Mouse (Mus musculus) cortical plate, adult 2 months (tissue): ENCODE data around the gene Wipf1. TPM values are rescaled to one million over a fixed set of nuclear protein-coding genes. Genes with fewer than 3 reads are reported as not detected.

Source experiments
- H3K27ac ChIP-seq: fragments of 200-500 bp; 2 replicates; pipeline ENCODE4 v1.5.1; 2012; ENCODE audit warnings: low read length, control low read depth, inconsistent platforms; ENCODE audit not compliant: insufficient read depth
- H3K4me1 ChIP-seq: fragments of 200-500 bp; 2 replicates; pipeline ENCODE4 v1.6.1; 2011; ENCODE audit warnings: low read length; ENCODE audit not compliant: control insufficient read depth, insufficient read depth
- H3K4me3 ChIP-seq: fragments of 200-500 bp; 2 replicates; pipeline ENCODE4 v1.5.1; 2011; ENCODE audit warnings: mild to moderate bottlenecking, low read length, control low read depth; ENCODE audit not compliant: insufficient read depth
- CTCF ChIP-seq: fragments of 200-500 bp; IDR thresholded peaks from 2 replicates; pipeline ENCODE4 v1.5.1; 2011; ENCODE audit warnings: mild to moderate bottlenecking, control low read depth, low read length; ENCODE audit not compliant: insufficient read depth; ENCODE audit errors: extremely low read depth
- POLR2A ChIP-seq: fragments of 200-500 bp; IDR thresholded peaks from 2 replicates; pipeline ENCODE4 v1.6.1; 2011; ENCODE audit warnings: mild to moderate bottlenecking, low read length, control low read depth; ENCODE audit not compliant: insufficient read depth; ENCODE audit errors: extremely low read depth
- polyA plus RNA-seq: library from polyadenylated mRNA; depleted of rRNA; stranded (reverse); fragments of >200 nt; gene quantifications from 2 replicates; pipeline ENCODE4 v1.2.3, GENCODE M21; 2012

The Wipf1 gene
- polyA plus RNA-seq, 1 experiment, result 7.4 TPM

DNA sequence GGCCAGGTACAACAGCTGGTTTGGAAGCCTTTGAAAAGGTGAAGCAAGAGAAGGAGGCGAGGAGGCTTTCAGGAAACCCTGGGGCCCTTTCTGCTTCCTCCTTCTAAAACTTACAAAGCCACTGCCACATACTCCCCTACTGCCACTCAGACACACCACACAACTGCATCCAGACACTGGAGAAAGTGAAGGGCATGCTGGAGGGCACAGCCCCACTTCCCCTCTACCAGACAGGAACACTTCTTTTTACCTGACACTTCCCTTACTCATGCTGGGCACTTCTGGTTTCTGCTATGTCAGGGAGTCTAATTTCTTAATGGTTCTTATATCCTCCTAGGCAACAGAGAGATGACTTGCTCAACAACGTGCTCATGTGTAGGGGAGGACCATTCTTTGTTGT lies 19.0 kb upstream of the Wipf1 start:
- H3K4me1 ChIP-seq, result no peaks in the 10 kb centered on the region
- TF ChIP-seq CTCF (no peak), POLR2A (no peak)
- H3K4me3 ChIP-seq, result no peak overlapping the region

DNA sequence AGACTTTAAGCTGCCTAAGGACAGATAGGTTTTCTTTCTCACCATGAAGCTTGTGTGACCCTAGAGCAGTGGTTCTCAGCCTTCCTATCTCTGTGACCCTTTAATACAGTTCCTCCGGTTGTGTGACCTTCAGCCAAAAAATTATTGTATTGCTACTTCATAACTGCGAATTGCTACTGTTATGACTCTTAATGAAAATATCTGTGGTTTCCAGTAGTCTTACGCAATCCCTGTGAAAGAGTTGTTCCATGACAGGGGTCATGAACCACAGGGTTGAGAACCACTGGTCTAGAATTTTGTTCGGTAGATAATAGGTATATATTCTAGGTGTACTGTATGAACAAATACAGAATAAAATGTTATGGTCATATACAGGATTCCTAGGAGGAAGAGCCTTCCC lies 17.7 kb upstream of the Wipf1 start:
- H3K27ac ChIP-seq, result no peak overlapping the region
- no peak overlapping the region for H3K4me3 ChIP-seq
- H3K4me1 ChIP-seq, result no peaks in the 10 kb centered on the region
- TF ChIP-seq POLR2A (no peak), CTCF (no peak)

More for the DNA sequence above, 19.0 kb upstream of the Wipf1 start:
- no peak overlapping the region for H3K27ac ChIP-seq

DNA sequence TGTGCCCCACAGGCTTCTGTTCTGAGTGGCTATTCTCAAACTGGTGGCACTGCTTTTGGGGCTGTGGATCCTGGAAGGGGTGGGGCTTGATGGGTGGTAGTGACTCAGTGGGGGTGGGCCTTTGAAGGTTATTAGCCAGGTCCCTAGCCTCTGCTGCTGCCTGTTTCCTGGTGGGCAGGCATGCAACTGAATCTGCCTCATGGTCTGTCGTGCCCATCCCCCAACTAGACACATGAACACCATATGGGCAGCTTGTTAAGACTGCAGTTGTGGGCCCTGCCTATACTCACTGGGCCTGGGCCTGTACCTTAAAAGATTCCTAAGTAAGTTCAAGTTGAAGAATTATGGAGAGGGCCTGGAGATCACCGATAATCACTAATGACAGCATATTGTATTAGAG lies 16.0 kb upstream of the Wipf1 start:
- Histone ChIP-seq H3K27ac (no peak overlapping the region), H3K4me1 (no peaks in the 10 kb centered on the region), H3K4me3 (no peak overlapping the region)
- TF ChIP-seq POLR2A (no peak), CTCF (no peak)

DNA sequence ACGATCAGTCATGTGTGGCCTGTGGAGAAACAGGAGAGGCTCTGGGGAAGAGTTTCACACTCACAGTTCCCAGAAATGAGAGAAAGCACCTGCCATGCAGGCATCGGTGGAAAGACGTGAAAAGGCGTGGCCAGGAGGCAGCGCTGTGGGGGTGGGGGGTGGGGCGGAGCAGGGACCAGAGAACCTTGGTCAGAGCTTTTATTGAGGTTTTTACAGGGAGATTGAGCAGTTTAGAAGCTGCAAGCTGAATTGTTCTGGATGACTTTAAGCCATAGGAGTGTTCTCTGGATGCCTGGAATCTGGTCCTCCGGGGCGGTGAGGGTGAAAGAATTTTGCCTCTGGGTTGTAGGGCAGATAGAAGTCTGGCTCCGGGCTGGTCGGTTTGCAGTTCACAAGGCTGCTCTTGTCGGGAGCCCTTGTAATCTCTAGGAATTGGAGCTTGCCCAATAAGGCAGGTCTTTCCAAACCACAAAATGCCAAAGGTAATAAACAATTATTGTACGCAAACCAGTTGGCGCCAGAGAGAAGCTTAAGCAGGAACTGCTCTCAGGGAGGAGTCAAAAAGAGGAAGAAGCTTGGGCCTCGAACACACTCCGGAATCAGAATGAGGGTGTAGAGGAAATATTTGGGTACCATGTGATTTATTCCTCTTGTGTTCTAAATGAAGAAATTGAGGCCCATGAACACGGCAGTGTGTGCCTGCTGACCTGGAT lies 11.1 kb upstream of the Wipf1 start:
- no peak overlapping the region for H3K27ac ChIP-seq
- H3K4me1 ChIP-seq, result no peaks in the 10 kb centered on the region
- TF ChIP-seq CTCF (no peak), POLR2A (no peak)
- no peak overlapping the region for H3K4me3 ChIP-seq

DNA sequence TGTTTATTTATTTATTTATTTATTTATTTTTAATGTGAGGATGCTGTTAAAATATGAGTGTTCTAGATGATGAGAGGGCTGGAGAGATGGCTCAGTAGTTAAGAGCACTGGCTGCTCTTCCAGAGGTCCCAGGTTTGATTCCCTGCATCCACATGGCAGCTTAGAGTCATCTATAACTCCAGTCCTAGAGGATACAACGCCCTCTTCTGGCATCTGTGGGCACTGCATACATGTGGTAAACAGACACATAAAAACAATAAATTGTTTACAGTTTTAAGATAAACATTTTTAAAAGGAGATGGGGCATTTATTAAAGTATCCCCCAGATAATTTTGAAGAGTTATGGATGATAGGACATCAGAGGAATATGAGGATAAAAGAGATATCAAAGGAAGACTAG lies 10.2 kb upstream of the Wipf1 start:
- H3K4me3 ChIP-seq, result no peak overlapping the region
- no peaks in the 10 kb centered on the region for H3K4me1 ChIP-seq
- no peak overlapping the region for H3K27ac ChIP-seq
- TF ChIP-seq POLR2A (no peak), CTCF (no peak)

DNA sequence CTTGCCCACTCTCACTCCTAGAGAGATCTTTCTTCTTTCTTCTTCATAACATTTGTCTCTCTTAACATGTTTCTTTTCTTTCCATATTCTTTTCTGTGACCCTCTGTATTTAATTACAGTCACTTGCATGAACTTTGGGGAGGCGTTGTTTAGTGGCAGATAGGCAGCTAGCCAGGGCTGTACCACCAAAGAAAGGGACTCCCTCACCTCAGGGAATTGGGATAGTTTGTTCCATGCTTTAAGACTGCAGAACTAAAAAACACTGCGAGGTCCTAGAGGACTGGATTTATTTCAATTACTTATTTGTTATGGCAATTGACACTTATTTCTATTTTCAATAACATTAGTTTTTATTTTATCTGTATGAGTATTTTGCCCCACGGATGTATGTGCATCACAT lies 9.6 kb upstream of the Wipf1 start:
- H3K4me1 ChIP-seq, result no peaks in the 10 kb centered on the region

DNA sequence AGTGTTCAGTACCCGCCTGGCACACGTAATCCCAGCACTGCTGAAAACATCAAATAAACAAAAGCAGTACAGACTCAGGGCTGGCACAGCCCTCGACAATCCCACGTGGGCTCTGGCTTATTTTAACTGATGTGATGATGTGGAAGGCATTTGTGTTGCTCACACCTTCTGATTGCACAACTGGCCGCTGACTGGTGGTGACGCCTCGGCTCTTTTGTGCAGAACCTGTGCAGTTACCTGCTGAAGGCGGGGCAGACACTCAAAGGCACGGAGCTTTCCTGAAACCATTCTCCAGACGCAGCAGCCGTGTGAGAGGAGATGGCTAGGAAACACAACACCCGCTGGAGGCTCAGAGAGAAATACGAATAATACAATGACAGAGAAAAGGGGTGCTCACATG lies 9.1 kb upstream of the Wipf1 start:
- no peak for TF ChIP-seq POLR2A
- no peak for TF ChIP-seq CTCF
- H3K4me3 ChIP-seq, result no peak overlapping the region
- H3K4me1 ChIP-seq, result no peaks in the 10 kb centered on the region
- no peak overlapping the region for H3K27ac ChIP-seq

More for the DNA sequence above, 9.6 kb upstream of the Wipf1 start:
- no peak overlapping the region for H3K27ac ChIP-seq
- TF ChIP-seq CTCF (no peak), POLR2A (no peak)
- no peak overlapping the region for H3K4me3 ChIP-seq

DNA sequence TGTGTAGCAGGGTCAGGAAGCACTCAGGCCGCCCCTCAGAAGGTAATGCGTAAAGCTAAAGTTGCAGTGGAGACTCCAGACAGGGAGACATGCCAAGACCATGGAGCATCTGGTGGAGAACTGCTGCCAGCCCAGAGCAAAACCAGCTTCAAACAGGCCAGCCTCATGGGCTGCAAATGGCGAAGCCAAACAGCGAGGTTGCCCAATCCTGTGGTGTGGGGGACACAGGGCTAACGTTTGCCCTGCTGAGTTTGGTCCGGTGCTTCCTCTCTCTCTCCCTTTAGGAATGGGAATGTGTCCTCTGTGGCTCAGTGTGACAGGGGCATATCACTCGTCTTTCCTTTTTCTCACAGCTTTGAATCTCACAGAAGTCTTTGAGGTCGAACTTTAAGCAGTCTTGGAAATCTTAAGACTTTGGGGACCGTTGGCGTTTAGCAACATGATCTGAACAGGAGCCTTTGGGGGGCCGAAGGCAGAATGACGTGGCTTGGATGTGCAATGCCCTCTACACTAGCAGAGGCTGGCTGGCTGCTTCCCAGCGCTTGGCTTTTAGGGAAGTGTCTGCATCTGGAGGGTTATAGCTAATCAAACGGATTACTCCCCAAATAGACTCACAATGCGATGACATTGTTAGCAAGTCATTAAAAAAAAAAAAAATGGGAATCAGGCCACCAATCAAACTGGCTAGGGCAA lies 6.7 kb upstream of the Wipf1 start:
- TF ChIP-seq CTCF (no peak), POLR2A (no peak)
- no peak overlapping the region for H3K4me3 ChIP-seq
- H3K27ac ChIP-seq, result no peak overlapping the region
- no peaks in the 10 kb centered on the region for H3K4me1 ChIP-seq

DNA sequence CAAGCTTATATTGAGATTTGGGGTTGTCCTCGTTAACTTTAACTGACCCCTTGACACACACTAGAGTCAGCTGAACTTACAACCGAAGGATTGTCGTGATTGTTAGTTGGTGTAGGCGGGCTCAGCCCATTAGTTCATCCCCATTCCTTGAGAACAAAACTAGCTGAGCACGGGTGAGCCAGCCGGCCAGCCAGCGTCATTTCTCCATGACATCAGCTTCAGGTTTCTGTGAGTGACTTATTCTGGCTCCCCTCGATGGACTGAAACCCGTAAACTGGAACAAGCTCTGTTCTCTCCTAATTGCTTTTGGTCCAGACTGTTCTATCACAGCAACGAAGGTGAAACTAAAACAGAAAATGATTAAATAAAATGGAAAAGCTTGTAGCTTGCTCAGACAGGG lies 5.2 kb upstream of the Wipf1 start:
- Histone ChIP-seq H3K4me1 (no peaks in the 10 kb centered on the region), H3K4me3 (no peak overlapping the region), H3K27ac (no peak overlapping the region)
- TF ChIP-seq POLR2A, result no peak
- TF ChIP-seq CTCF, result no peak

DNA sequence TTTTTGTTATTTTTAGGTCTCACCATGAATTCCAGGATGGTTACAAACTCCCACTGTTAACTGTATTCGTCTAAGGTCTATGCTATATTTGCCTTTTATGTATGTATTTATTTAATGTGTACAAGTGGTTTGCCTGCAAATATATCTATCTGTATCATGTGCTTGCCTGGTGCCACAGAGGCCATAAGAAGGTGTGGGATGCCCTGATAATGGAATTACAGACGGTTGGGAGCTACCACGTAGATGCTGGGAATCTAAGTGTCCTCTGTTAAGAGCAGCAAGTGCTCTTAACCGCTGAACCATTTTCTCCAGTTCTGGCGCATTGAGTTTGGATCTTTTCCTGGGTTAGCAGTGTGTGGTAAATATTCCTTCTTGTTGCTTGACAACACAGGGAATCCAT lies 953 bp upstream of the Wipf1 start:
- H3K4me1 ChIP-seq, result no peaks in the 10 kb centered on the region

More for the DNA sequence above, 953 bp upstream of the Wipf1 start:
- TF ChIP-seq CTCF, result no peak
- no peak for TF ChIP-seq POLR2A
- no peak overlapping the region for H3K4me3 ChIP-seq
- H3K27ac ChIP-seq, result no peak overlapping the region
